Mouse (Mus musculus) CD4-positive, CD25-positive, alpha-beta regulatory T cell, adult 4 months (primary cell): ENCODE results near the gene Mepce. TPM values are rescaled to one million over a fixed set of nuclear protein-coding genes. Genes with fewer than 3 reads are reported as not detected.
A peak's percentile ranks its signal among the peaks of the same experiment; 100 is the strongest.
"Not testable (repeated sequence)": the region's sequence is repeated elsewhere in the genome, so short reads cannot be mapped to it uniquely, and the experiment has no call there.

Experiments
- ATAC-seq: one replicate; pipeline ENCODE4 v1.8.0; 2017
- polyA plus RNA-seq, 2 experiments: library from polyadenylated mRNA; unstranded; fragments of 100-300 nt; shearing (Covaris generic); gene quantifications; one replicate each; pipeline ENCODE4 v1.2.1; 2017

The Mepce gene
- polyA plus RNA-seq, 2 experiments from 2014 or later = 27.5 to 32.3 TPM

DNA sequence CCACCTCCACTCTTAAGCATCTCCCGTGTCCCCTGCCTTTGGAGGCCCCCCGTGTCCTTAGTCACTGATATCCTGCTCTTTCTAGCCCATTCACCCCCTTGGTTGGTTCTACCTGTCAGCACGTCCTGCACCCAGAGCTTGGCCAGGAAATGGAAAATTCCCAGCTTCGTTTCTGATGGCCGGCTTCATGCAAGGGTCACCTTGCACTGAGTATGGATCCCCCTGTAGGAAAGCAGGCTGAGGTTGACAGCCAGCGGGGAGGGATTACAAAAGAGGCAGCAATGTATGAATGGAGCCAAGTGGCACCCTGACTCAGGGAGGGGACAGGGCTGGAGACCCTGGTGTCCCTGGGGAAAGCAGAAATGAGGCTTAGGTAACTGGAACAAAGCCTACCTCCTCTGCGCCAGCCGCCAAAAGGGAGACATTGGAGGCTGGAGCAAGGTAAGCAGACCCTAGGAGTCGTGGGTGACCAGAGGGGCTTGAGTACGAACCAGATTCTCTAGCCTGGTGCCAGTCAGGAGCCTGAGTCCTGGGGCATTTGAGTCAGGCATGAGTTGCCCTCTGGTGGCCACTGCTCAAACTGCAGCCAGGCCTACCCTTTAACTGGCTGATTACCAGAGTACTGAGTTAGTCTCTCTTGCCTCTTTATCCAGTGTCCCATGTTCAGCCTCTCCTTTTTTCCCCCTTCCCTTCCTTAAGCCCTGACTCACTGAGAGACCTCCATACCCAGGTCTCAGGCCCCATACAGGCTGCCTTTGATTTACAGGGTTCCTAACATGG, 30.4 kb downstream of the Mepce start:
- ATAC-seq = peak; percentile 79

DNA sequence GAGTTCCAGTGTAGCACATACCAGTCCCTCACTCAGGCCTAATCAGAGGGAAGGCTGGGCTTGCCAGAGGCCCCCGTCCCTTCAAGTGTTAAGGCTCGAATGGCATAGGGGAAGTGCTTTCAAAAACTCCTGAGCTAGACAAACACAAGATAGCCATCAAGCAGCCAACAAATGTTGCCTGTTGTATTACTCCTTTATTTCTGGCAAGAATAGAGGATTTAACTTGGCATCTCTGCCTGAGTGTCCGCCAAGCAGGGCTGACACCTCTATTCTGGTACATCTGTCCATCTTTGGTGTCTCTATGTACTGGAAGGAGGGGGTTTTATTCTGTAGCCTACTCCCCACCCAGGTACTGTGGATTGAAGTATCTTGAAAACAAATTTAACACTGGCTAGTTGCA, 31.3 kb downstream of the Mepce start:
- ATAC-seq = no peak

DNA sequence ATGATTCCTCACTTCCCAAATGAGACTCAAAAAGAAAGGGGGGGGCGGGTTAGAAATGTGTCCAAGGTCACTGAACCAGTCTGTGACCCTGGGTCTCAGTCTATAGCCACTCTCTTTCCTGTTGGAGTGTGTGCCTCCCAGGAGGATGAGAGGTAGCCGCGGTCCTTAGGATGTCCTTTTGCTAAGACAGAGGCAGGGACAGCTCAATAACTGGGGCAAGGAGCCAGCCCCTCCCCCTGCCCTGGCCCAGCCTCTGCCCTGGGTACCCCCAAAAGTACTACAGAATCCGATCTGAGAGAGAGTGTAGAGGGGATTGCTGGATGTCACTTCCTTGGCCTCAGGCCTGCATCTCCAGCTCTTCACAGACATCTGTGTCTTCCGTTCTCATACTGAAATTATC, 32.0 kb downstream of the Mepce start:
- no peak for ATAC-seq

DNA sequence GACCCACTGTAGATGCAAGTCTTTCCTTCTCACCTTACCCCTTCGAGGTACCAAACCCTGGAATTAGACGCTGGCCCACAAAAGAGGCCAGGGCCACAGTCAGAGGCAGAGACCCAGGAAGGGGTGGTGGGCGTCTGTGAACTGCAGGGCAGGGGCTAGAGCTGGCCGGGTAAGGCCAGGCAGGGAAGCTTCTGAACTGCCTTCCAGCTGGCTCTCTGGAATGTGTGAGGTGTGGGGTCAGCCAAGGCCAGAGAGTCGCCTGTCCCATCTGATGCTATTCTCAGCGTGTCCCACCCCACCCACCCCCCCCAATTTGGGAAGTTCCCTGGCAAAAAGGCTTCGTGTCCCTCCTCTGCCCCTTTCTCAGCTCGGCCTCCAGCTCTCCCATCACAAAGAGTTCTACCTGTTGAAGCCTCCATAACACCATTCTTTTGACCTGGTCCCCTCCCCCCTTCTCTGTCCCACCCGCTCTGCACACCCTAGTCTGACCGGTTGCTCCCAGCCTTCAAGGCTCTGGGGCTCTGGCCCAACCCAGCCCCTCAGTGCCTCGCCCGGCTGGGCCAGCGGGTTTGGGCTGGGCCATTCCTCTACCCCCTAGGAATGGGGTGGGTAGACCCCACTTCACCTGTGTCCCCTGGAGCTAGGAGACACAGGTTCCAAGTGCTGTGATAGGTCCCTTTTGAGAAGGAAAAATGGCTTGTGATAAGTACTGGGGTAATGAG, 34.2 kb downstream of the Mepce start:
- no peak for ATAC-seq

DNA sequence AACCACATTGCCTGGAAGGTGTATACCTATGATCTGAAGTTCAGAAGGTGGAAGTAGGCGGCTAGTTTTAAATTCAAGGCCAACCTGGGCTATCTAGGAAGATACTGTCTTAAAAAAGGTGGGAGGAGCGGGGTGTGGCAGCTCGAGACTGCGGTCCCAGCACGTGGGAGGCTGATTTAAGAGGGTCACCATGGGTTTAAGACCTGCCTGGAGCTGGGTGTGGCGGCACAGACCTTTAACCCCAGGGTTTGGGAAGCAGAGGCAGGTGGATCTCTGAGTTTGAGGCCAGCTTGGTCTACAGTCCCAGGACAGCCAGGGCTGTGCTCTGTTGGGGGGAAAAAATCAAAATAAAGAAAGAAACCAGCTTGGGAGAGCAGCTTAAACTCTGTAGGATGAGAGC, 35.5 kb downstream of the Mepce start:
- no peak for ATAC-seq

DNA sequence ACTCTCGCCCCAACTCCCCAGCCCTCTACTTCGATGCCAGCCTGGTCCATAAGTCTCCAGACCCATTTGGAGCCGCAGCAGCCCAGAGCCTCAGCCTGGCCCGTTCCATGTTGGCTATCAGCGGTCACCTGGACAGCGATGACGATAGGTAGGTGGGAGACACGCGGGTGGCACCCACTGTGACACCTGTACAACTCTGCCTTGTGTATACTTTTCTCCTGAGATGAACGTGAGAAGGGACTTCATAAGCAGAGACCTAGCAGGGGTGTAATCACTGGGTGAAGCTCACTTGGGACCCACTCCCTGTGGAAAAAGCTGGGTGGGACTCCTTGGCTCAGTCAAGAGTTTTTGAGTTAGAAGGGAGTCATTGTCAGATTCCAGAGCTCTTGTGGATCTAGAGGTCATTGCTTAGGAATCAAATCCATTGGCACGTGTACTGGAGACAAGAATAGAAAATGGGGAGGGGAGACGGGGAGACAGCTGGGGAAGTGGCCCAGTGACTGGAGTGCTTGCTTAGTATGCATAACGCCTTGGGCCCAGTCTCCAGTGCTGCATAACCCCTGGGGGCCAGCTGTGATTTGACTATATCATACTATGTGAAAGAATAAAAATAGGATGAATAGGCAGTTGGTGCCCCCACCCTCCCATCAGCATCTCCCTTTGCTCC, 36.1 kb downstream of the Mepce start:
- ATAC-seq = no peak

DNA sequence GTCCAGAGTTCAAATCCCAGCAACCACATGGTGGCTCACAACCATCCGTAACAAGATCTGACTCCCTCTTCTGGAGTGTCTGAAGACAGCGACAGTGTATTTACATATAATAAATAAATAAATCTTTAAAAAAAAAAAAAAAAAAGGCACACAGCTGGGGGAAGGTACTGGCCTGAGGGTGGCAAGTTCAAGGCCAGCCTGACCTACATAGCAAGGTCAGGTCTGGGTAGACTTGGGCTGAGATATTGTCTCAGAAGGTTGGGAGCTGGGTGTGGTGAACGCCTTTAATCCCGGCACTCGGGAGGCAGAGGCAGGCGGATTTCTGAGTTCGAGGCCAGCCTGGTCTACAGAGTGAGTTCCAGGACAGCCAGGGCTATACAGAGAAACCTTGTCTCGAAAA, 37.2 kb downstream of the Mepce start:
- not testable (repeated sequence) for ATAC-seq

DNA sequence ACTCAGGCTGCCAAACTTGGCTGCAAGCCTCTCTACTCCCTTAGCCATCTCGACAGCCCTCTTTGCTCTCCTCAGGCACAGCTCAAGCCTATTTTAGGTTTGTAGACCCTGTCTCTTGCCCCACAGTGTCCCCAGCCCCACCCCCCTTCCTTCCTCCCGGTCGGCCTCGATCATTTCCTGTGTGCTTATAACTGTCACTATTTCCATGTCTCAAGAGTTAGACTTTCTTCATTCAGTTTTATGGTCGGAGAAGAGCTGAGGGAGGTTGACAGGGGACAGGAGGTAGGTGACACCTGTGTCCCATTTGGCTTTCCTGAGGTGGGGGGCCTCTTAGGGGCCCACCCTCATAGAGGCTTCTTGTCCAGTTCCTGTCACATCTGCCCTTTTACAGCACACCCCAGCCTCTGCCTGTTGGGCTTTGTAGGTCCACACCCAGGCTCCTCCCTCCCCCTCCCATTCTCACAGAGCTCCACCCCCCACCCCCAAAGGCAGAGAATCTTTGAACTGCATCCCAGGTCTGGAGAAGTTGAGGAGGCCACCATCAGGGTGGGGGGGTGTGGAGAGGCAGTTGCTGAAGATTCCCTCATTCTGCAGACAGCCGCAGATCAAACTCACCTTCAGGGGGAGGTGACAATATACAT, 38.1 kb downstream of the Mepce start:
- ATAC-seq = peak; percentile 33

DNA sequence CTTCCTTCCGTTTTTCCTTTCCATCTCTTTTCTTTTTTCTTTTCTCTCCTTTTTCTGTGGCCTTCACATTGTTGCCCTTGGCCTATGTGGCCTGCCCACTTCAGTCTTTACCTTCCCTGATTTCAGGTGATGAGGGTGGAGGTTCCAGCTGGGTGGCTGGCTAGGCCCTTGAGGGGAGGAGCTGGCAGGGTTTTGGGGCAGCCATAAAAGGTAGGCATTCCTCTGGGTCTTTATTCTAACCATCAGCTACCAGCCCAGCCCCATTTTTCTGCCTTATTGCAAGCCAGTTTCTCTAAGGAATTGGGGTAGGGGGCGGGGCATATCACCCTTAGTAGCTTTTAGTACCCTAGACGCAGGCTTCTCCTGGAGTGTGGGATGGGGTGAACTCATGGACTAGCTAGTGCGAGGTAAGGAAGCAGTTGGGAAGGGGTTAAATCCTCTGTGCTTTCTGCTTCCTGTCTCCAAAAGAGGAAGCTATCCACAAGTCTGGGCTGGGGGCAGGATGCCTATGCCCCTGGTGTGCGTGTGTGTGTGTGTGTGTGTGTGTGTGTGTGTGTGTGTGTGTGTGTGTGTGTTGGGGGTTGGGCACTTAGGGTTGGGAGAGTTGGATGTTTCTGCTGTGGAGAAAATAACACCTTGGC, 39.2 kb downstream of the Mepce start:
- peak; percentile 18 for ATAC-seq

DNA sequence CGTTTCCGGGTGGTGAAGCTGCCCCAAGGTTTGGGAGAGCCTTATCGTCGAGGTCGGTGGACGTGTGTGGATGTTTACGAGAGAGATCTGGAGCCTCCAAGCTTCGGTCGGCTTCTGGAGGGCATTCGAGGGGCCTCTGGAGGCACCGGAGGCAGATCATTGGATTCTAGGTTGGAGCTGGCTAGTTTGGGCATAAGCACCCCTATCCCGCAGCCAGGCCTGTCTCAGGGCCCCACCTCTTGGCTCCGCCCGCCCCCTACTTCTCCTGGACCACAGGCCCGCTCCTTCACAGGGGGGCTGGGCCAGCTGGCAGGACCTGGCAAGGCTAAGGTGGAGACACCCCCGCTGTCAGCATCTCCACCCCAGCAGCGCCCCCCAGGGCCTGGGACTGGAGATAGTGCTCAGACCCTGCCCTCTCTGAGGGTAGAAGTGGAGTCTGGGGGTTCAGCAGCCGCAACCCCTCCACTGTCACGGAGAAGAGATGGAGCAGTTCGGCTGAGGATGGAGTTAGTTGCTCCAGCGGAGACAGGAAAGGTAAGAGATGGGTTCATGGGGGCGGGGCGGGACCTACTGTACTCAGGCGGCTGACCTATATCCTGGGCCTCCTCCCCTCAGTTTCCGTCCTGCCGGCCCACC, 40.0 kb downstream of the Mepce start:
- peak; percentile 18 for ATAC-seq

DNA sequence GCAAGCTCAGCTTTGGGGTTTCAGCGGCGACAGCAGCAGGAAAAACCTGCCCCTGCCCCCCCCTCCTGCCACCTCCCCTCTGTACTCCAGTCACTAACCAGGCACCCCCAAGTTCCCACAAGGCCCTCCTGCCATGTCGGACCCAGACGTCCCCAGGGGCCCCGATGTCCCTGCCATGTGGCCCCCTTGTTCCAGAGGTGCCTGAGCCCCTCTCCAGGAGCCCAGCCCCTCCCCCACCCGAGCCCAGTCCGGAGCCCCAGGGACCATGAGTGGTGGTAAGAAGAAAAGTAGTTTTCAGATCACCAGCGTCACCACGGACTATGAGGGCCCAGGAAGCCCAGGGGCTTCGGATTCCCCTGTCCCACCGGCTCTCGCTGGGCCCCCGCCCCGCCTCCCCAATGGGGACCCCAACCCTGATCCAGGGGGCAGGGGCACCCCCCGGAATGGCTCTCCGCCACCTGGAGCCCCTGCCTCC, 40.6 kb downstream of the Mepce start:
- ATAC-seq = no peak

DNA sequence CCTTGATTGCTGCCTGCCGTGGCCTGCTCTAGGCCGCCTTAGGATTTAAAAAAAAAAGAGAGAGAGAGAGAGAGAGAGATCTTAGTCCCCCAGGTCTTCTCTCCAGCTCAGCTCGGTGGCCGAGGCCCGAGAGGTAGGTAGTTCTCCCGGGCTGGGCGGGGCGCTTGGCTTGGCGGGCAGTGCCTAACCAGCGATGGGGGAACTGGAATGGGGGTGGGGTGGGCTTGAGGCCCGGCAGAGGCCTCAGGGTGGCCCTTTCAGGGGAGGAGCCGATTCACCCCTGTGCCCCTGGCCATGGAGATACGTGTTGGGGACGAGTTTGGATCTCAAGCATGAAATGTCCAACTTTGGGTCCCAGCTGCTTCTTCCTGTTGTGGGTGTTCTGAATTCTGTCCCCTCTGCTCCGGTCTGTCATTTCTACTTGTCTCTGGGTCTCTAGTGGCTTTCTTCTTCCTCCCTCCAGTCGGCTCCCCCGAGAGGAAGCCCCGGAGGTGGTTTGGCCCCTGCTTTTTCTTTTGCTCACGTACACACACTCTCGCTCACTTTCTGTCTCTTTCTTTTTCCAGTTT, 41.1 kb downstream of the Mepce start:
- ATAC-seq = peak; percentile 3

DNA sequence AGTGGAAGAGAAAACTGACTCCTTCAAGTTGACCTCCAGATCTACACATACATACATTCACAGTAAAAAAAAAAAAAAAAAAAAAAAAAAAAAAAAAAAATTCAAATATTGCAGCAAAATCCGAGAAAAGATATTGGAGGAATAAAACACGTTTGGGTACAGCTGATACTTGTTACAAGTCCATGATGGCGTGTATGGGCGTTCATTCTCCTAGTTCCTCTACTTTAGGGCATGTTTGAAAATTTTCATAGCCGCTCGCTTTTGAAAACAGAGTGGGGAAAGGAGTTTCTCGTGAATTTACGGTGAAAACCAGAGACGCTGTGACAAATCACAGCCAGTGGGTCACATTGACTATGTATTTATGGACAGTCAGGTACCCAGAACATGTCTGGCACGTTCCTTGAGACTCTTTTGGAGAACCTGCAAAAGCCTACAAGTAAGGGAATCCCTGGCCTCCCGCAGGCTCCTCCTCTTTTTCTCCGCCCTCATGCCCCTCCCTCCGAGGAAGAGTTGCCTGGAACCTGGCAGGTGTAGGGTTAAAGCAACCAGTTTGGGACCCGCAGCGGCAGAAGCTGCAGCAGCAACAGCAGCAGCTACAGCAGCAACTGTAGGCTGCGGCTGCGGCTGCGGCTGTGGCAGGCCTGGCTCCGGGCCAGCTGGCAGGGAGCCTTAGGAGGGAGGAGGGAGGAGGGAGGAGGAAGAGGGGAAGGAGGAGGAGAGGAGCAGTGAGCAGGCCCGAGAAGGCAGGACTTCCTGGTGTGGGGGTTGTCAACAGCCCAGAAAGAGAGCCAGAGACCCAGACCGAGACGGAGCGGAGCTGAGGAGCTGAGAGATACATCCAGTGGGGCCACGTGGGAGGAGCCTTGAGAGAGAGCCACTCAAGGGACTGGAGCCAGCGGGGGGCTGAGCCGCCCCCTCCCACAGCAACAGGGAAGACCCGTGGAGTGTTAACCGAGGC, 42.0 kb downstream of the Mepce start, which contains the start of gene Tsc22d4:
TSS of gene Tsc22d4 (plus strand) at position 517 of the 958 bp plus-strand sequence.
- peak; percentile 77 for ATAC-seq

DNA sequence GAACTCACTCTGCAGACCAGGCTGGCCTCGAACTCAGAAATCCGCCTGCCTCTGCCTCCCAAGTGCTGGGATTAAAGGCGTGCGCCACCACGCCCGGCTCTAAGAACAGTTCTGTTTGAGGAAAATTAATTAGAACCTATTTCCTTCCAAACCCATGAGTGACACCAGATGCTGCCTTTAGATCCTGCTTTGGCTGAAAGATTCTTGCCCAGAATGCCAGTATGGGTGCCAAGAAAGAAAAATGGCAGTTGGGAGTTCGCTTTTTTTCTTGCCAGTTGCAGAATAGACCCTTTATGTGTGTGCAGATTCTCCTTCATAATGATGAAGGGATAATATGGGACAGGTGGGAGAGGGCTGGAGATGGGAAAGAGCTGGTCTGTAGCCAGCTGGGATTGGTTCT, 43.3 kb downstream of the Mepce start:
- ATAC-seq = no peak

DNA sequence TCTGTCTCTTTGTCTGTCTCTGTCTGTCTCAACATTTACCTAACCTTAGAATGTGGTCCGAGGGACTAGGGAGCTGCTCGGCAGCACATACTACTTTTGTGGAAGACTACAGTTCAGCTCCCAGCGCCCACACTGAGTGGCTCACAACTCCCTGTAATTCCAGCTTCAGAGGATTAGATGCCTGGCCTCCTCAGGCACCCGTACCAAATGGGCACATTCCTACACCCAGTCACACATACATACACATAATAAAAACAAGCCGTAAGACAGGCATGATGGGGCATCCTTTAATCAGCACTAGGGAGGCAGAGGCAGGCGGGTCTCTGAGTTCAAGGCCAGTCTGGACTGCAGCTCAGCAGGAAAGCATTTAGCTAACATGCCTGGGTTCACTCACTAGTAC, 44.6 kb downstream of the Mepce start:
- no peak for ATAC-seq

DNA sequence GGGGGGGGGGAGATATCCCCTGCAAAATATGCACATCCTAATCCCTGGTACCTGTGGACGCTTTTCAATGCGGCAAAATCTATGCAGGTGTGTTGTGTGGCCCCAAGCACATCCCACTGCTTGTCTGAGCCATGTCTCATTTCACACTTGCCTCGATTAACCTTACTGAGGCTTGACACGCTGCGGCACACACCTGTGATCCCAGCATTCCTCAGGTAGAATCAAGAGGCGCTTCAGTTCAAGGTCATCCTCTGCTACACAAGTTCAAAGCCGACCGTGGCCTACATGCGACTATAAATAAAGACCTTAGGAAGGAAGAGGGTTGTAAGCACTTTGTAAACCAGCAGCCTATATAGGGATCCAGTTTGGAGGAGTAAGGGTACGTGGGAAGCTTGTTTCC, 45.4 kb downstream of the Mepce start:
- ATAC-seq = no peak

DNA sequence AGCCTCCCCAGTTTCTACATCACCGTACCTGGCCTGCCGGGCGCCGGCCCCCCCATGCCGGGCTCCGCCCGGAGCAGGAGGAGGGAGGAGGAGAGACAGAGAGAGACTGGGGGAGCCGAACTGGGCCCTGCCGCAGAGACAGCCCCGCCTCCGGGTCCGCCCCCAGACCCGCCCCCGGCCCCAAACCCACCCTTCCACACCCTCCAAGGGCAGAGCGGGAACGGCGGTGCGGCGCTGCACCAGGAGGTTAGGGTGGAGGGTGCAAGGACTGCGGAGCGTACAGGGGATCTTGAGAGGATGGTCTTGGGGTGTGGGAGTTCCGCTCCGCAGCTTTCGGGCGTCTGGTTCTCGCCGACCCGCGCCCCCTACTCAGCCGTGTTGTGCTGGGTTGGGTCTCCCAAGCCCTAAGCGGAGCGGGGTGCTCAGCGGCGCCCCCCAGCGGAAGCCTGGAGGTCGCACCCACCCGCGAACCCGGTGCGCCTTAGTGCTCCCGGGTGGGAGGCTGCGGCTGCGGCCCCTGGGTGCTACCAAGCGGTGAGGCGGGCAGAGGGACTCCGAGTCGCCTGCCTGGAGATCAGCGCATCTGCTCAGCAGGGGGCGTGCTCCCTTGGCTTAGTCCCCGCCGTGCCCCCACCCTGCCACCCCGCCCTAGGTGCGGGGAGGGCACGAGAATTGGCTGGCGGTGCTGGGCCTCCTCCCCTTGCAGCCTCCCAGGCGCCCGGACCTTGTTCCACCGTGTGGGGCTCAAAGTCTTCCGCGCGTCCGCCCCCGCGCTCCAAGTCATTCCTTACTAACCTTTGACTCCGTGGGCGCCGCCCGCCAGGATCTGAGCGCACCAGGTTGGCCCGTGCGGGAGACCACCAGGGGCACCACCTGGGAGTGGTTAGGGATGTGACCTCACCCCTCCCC, 46.2 kb downstream of the Mepce start, which contains the start of gene Nyap1:
TSS of gene Nyap1 (minus strand) at position 585 of the 909 bp plus-strand sequence.
- ATAC-seq = peak; percentile 41

DNA sequence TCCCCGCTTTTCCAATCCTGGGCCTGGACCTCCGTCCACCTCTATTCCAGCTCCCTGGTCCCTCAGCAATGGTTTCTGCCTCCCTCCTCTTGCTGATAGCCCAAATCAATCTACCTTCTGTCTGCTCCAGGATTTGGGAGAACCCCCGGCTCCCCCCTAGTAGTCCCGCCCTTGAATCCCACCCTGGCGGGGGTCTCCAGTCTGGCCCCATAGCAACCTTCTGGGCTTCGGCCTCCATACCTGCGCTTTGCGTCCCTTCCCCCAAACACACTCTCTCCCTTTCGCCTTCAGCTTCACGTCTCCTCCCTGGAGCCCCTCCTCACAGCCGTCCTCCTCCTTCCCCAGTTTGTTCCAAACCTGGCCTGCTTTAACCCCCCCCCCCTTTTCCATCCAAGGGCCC, 46.9 kb downstream of the Mepce start:
- no peak for ATAC-seq

DNA sequence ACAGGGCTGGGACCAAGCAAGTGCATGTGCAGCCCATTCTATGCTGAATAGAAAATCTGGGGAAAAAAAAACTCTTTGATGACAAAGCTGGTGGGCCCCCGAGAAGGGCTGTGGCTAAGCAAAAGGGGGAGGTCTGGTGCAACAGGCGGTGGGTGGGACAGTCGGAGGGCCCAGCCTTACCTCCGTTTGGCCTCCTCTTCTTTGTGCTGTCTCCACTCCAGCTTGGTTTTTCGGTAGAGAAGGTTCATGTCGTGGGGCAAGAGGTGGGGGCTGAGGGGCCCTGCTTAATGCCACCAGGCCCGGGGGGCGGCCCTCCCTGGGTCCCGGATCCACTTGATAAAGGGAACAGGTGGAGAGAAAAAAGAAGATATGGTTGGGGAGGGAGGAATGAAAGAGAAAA, 48.0 kb downstream of the Mepce start:
- no peak for ATAC-seq
